Mouse (Mus musculus) v-Abl transformed pro-B cells (cell line): ENCODE data around the gene Bbof1.

Experiments used
- in situ Hi-C, 2 experiments: fragments of 400-800 bp; cut with MboI; formaldehyde crosslinking; loops; one replicate each; pipeline ENCODE4 v1.15.1; 2025; ENCODE audit not compliant: unreplicated experiment in 2 of 2

The Bbof1 gene

GRCm38 (mm10) chr12:84451801-84452200 lies 42.9 kb downstream of the Bbof1 start:
- in situ Hi-C loops, result loop anchor here in 1 of 2 experiments (5.0 to 25.0 kb wide), 3 partner anchors 47 to 290 kb away; partner anchors contain the start of genes Bbof1 and Entpd5

- in situ Hi-C loops, result loop anchor here in 1 of 2 experiments (10.0 to 25.0 kb wide), 2 partner anchors 52 to 295 kb away; partner anchors contain the start of genes Bbof1 and Entpd5
Observed at GRCm38 (mm10) chr12:84456911-84457310, 48.0 kb downstream of the Bbof1 start.

GRCm38 (mm10) chr12:84459845-84460244 lies 51.0 kb downstream of the Bbof1 start:
- in situ Hi-C loops, result loop anchor here in 1 of 2 experiments (10.0 to 25.0 kb wide), 2 partner anchors 55 to 298 kb away; partner anchors contain the start of genes Bbof1 and Entpd5

GRCm38 (mm10) chr12:84461416-84461815 lies 52.5 kb downstream of the Bbof1 start:
- in situ Hi-C loops, result loop anchor here in 1 of 2 experiments (25.0 kb wide), 1 partner anchor 299 kb away; no protein-coding TSS in a partner anchor

GRCm38 (mm10) chr12:84462856-84463255 lies 54.0 kb downstream of the Bbof1 start:
- in situ Hi-C loops, result loop anchor here in 1 of 2 experiments (25.0 kb wide), 1 partner anchor 301 kb away; no protein-coding TSS in a partner anchor

- in situ Hi-C loops, result loop anchor here (5.0 to 25.0 kb wide), 2 partner anchors 119 to 306 kb away; no protein-coding TSS in a partner anchor
Observed at GRCm38 (mm10) chr12:84468701-84469100, 59.8 kb downstream of the Bbof1 start.

- in situ Hi-C loops, result no loop called here
Observed at GRCm38 (mm10) chr12:84478937-84479336, 70.1 kb downstream of the Bbof1 start.

- in situ Hi-C loops, result no loop called here
Observed at GRCm38 (mm10) chr12:84481251-84481650, 72.4 kb downstream of the Bbof1 start.

GRCm38 (mm10) chr12:84482778-84483585 lies 74.1 kb downstream of the Bbof1 start:
- in situ Hi-C loops, result no loop called here

- in situ Hi-C loops, result no loop called here
Observed at GRCm38 (mm10) chr12:84487324-84488056, 78.6 kb downstream of the Bbof1 start.
